Mouse (Mus musculus) testis, postnatal 10 days (tissue): ENCODE measurements around the gene Gpr62.
A peak's percentile ranks its signal among the peaks of the same experiment; 100 is the strongest.

Experiments used
- DNase-seq: peaks from one replicate; pipeline ENCODE4 v3.0.0; 2021; ENCODE audit warnings: low spot score

Gpr62 gene

DNA sequence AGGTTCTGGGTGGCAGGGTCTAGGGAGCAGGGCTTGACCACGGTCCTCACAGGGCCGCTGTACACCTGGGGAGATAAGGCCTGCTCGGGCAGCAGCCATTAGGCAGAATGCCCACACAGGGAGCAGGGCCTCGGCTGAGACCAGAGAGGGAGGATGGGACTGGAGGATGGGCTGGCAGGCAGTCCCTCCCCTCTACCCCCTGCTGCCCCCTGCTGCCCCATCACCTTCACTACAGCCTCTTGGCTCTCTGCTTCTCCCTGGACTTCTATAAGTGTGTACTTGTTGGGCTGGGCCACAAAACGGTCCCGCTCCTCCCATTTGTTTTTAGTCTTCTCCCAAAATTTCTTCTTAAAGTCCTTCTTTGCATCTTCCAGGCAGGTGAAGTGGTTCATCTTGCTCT, 8.7 kb upstream of the Gpr62 start:
- peak; percentile 87 for DNase-seq

DNA sequence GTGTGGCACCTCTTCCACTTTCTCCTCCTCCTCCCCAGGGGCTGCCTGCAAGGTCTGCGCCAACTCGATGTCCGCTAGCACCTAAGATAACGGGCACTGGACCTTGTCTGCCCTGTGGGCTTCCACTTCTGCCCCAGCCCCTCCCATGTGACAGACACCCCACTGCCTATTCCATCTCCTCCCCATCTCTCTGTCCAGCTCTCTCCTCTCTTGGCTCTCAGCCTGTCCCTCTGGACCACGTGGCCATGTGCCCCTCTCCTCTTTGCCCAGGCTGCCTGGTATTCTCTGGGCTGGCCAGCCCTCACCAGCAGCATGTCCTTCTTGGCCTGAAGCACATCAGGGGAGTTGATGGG, 8.0 kb upstream of the Gpr62 start:
- DNase-seq: peak; percentile 47

DNA sequence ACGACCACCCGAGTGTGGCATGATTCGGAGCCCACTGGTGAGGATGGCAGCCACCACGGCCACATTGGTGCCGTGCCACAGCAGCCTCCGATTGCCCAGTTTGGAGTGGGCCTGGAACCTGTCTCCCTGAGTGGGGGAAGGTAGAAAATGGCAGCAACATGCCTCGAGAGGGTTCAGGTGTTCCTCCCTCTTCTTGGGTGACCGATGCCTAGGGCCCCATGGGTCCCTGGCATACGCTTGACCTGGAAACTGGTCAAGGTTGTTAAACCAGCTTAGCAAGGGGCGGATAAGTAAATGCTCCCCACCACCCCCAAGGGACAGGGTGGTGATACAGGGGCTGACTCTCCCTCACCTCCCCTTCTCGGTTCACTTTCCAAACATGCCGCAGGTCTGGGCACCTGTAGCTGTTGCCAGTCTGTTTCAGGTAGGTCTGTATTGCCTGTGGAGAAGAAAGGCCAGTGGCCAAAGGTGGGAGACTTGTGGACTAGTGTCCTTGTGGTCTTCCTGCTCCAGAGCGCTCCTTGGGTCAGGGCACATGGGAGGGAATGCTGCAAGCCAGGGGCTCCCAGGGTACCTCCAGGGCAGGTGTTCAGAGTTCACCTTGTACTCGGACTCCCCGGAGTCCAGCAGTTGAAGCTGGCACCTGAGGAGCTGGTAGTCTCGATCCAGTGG, 7.5 kb upstream of the Gpr62 start:
- no peak for DNase-seq

DNA sequence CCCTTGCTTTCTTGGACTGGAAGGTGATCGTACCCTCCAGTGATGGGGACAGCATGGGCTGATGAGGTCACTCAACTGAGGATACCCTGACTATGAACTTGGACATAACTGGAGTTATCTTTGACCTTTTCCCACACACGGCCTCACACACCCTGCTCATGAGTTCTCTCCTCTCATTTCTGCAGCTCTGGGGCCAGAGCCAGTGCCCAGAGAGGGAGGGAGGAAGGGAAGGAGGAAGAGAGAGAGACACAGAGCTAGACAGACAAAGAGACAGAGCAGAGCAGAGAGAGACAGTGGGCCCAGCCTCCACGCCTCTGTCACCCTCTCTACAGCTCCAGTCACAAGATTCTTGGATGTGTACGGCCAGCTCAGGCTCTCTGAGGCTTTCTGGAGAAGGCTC, 6.6 kb upstream of the Gpr62 start:
- no peak for DNase-seq

DNA sequence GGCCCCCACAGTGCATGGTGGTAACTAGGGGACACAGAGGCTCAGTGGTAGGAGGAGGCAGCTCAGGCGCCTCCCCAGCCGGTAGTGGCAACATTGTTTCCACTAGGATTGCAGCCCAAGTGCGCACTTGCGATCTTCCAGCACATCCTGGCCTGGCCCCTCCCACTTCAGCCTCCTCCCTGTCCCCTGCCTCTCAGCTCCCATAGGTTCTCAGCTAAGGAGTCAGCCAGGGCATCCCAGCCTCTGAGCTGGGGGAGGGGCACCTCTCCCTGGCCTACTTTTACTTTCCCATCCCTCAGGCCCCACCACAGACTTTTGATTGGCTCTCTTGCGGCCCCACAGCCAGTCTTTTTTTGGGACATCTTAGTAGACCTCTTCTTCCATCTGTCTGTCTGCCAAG, 6.2 kb upstream of the Gpr62 start:
- DNase-seq: peak; percentile 84

DNA sequence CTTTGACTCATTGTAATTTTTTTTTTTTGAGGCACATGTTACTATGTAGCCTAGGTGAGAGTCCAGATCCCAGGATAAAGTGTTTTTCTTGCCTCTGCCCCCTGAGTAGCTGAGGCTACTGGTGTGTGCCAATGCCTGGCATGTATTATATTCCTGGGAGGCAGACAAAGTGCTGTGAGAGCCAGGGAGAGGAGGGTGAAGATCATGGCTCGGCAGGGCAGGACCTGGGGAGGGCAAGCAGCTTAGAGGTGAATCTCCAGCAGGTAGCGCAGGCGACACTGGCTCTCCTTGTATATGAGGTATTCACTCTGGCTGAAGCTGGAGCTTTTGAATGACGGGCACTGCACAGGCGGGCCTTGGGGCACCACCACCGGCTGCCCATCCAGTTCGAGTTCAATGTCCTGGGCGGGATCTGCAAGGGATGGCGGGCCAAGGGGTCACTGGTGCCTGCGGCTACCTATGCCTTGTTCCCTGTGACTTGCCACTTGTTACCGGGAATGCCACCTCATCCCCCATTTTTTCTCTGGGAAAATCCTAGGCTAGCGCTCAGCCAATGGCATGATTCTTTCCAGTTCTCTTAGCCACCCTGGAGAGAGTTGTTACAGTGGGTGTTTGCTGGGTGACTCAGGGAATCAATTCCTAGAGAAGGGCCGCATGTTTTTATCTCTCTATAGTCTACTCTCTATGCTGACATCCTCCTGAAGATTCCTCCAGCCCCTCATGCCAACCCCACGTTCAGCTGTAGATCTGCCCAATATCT, 5.4 kb upstream of the Gpr62 start:
- DNase-seq: peak; percentile 43

DNA sequence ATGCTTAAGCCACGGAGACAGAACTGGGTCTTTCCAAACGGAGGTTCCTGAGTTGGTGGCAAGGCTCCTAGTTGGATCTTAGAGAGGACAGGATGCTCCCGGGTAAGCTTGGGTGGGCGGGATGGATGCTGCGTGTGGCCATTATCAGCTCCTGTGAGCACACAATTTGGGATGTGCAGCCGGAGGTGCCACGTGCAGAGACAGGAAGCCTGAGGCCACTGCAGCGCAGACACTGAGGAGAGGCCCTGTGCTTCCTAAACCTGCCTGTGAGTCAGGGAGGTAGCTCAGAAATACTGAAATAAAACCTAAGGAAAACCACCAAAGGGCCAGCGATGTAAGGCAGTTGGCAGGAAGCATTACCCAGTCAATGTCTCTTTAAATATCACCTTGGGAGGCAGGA, 4.0 kb upstream of the Gpr62 start:
- no peak for DNase-seq

DNA sequence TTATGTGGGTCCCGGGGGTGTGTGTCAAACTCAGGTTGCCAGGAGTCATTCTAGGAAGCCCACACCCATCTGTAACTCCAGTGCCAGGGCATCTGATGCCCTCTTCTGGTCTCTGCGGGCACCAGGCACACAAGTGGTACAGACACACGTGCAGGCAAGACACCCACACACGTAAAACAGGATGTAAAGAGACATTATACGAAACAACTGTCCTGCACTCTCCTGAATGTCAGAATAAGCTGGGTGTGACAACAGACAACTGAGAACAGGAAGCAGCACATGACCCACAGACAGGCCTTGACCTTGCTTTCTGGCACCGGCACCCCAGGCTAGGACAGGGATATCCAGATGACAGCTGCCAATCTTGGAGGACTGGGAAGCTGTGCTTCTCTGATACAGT, 3.6 kb upstream of the Gpr62 start:
- no peak for DNase-seq

DNA sequence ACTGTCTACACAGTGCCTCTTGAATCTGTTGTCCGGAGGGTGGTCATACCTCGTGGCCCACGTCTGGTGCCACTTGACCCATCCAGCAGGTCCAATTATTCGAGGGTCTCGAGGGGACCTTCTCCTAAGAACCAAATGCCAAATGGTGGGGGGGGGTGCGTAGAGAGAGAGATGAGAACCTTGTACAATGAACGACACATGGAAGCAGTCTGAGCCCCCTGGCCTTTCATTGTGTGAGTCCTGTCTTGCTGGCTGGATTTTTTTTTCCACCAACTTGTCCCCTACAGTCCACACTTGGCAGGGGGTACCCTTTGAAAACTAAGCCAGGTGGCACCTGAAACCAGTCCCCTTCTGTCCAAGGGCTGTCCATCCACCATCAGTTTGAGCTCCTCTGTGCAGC, 2.0 kb upstream of the Gpr62 start:
- no peak for DNase-seq

DNA sequence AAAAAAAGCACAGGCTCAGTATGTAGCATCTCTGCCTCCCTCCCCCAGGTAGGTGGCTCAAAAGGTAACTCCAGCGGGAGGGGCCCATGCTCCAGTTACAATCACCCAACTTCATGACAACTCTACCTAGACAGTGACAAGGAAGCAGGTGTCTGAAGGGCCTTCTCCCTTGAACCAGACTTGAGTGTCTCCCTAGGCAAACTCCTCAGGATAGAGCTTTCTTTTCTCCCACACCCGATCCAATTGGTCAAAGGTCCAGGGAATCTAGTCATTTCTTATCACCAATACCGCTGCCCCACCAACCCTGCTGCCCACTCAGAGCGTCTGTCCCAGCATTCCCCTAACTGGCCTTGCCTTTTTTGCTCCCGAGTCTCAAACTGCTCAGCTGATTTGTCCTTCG, 983 bp upstream of the Gpr62 start:
- DNase-seq: no peak

DNA sequence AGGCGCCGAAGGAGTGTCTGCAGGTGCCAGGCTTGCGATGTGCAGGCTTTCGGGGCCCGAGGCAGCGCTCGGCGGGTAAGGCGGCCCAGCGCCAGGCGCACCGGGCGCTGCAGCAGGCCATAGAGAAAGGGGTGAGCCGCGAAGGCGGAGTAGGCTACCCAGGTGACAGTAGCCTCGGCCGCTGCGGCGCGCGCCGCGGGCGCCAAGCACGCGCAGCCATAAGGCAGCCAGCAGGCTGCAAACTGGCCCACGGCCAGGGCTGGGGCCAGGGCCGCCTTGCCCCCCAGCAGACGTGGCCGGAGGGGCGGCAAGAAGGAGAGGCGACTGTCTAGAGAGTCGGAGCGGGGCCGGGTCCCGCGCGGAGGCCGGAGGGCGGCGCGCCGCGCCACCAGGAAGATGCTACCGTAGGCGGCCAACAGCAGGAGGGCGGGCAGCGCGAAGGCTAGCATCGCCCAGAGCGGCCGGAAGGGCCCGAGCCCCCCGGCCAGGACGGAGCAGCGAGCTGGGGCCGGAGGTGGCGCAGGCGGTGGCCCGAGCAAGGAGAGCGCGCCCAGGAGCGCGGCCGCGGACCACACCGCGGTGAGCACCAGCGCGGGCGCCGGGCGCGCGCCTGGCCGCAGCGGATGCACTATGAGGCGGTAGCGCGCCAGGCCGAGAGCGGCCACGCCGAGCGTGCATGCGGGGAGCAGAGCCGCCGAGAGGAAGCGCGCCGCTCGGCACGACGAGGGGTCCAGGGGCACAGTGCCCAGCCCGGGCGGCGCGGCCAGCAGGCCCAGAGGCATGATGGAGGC, 792 bp downstream of the Gpr62 start:
- DNase-seq: peak; percentile 71

DNA sequence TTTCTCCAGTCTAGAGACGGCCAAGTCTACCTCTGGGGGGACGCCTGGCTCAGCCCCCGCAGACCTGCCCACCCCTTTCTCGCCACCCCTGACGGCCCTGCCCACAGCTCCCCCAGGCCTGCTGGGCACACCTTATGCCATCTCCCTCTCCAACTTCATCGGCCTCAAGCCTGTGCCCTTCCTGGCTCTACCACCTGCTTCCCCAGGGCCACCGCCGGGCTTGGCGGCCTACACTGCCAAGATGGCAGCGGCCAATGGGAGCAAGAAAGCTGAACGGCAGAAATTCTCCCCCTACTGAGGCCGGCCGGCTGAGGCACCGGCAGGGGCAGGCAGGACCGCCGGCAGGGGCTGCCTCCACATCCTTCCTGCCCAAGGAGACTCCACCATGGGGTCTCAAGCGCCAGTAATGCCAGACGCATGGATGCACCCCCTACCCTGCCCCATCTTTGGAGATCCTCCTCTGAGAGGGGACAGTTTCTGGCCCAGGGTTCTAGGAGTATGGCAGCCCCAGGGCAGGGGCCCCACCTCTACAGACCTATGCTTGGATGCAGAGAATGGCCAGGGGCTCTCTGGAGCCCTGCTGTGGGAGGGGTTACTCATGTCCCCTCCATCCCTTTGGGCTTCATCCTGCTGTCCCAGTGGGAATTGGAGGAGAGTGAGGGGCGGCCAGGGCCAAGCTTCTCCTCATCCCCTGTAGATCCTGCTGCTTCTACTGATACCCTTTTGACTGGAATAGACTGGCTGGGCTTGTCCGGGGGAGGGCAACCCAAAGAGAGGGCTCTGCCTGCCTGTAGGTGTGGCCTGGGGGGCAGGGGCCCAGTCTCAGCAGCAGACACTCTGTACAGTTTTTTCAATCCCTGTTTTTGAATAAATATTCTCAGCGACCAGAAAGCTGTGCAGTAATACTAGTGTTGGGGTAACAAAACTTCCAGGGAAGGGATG, 2.3 kb downstream of the Gpr62 start:
- DNase-seq: no peak

DNA sequence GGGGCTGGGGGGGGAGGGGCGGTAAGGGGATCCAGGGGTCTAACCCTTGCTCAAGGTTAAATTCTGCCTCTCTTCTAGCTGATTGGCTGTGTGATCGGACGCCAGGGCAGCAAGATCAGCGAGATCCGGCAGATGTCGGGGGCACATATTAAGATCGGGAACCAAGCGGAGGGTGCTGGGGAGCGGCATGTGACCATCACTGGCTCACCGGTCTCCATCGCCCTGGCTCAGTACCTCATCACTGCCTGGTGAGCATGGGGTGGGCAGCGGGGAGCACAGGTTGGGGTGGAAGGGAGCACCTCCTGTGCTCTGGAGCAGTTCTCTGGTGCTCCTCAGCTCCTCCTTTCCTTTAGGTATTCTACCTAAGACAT, 3.3 kb downstream of the Gpr62 start:
- no peak for DNase-seq

DNA sequence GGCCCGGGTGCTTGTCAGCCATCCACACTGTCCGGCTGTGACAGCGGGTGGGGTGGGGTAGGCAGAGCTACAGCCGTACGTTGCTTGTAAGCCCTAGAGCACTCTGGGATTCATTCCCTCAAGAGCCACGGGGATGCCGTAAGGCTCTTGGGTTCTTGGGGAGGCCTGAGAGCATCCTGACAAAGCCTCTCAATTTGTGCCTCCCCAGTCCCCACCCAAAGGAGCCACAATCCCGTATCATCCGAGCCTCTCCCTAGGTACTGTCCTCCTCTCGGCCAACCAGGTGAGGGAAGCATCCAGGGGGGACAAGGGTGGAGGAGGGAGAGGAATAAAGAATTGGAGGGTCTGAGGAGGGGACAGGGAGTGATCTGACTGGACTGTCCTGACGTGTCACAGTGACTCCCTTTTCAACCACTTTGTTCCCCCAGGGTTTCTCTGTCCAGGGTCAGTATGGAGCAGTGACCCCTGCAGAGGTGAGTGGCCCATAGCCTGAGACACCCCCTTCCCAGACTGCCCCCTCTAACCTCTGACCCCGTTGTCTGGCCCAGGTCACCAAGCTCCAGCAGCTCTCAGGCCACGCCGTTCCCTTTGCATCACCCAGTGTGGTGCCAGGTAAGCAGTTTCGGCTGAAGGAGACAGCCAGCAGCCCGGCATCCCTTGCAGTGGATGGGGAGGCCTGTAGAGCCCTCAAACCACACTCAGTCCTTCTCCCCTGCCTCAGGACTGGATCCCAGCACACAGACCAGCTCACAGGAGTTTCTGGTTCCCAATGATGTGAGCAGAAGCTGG, 3.9 kb downstream of the Gpr62 start:
- DNase-seq: no peak

DNA sequence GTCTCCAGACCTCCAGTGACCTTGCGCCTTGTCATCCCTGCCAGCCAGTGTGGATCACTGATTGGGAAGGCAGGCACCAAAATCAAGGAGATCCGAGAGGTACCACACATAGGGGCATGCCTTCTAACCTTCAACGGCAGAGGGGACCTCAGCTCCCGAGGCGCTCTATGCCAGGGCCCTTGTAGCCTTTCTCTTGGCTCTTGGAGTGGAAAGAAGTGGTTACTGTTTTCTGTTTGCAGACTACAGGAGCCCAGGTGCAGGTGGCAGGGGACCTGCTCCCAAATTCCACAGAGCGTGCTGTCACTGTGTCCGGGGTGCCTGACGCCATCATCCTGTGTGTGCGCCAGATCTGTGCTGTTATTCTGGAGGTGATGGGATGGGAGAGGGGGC, 4.7 kb downstream of the Gpr62 start:
- DNase-seq: no peak

DNA sequence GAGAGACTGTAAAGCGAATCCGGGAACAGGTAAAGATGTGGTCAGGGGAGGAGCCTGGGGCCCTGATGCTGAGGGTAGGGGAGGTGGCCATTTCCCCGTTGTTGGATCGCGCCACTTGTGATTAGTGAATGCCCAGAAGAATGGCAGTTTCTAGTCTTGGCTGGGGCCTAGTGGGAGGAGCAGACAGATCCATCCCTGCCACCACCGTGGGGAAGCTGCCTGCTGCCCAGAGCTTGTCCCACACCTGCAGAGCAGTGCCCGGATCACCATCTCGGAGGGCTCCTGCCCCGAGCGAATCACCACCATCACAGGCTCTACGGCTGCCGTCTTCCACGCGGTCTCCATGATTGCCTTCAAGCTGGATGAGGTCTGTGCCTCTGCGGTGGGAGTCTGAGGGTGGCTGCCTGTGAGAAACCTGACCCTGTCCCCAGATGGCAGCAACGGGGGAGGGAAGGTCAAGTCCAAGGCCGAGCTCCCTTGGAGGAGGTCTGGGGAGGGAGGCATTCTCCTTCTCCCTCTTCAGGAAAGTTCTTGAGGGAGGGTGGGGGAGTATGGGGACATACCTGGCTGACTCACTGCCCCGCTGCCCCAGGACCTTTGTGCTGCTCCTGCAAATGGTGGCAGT, 5.2 kb downstream of the Gpr62 start:
- DNase-seq: no peak

DNA sequence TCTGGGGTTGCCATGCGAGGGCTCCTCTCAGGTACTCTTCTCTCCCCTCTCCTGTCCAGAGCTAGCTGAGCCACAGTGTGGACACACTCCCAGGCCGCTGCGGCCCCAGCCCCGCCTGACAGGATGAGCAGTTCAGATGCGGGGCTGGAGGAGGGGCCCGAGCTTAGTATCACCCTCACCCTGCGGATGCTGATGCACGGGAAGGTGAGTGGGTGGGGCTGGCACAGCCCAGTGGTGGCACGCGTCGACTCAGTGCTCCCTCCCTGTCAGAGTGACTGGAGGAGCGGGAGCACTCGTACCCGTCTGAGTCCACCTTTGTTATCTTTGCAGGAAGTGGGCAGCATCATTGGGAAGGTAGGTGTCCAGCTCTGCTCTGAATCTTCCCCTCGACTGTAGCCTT, 5.8 kb downstream of the Gpr62 start:
- no peak for DNase-seq

DNA sequence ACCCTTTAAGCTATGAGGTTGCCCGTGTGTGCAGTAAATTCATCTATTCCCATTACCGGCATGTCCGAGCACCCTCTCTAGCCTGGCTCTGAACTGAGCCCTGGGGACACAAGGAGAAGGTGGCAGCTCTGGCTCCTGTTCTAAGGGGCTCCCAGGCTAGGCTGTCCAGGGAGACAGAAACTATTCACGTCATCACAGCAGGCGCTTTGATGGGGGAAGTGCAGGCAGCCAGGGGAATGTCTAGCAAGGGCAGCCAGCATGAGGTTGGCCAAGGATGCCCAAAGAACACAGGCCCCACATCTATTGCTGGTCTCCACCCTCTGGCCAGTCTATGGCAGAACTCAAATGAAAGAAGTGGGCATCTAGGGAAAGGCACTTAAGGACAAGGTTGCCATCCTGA, 7.8 kb downstream of the Gpr62 start:
- DNase-seq: no peak

DNA sequence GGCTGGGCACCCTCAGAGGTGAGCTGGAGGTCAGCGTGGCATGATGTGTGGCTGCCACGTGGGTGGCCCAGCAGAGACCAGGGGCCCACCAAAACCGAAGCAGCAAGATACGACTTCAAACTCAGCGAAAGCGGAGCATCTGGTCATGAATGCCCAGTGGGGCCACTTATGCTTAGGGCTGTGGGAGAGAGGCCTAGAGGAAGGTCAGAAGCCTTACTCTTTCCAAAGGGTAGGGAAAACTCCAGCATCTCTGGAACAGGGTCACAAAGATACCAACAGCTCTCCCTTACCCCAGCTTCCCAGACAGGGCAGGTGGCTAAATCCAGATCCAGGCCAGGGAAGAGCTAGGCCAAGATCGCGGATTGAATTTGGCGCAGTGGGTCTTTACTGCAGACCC, 8.6 kb downstream of the Gpr62 start:
- no peak for DNase-seq

DNA sequence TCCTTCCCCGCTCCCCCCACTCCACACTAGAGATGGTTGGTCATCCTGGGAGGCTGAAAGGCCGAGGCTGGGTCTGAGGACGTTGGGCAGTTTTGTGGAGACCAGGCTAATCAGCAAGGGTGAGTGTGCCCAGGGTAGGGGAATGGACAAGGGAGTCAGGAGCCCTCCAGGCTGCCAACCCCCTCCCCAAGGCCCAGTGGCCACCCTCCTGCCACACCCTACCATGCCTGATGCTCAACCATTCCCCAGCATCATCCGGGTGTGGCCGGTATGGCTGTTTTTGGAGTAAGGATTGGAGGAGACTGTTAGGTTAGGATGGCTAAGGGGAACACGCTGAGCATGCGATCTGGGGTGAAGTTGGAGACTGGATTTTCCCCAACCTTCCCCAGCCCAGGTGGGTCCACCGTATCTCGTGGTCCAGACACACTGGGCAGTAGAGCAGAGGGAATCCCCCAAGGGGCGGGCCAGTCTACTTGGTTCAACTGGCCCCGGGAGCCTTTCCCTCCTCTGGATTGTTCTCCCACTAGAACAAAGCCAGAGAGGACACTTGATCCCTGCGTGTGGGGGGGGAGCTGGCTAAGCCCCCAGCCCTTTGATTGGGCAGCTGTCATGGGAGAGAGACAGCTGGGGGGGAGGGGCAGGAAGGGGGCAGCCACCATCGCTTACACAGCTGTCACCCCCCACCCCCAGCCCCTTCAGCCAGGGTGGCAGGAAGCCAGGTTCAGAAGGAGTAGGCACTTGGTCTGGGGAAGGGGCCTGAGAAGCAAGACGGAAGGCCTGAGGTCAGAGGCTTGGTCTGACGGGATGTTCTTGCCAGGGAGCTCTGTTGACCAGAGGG, 9.2 kb downstream of the Gpr62 start:
- DNase-seq: peak; percentile 66
